Mouse (Mus musculus) heart, embryonic 14.5 days (tissue): ENCODE measurements around the gene Arhgap9. TPM values are rescaled to one million over a fixed set of nuclear protein-coding genes. Genes with fewer than 3 reads are reported as not detected.

Experiments used
- ATAC-seq: fragments of 200-750 bp; cut with Nextera tagmentation; 2 replicates; pipeline ENCODE4 v1.8.0; 2017; ENCODE audit warnings: low read depth, moderate TSS enrichment; ENCODE audit not compliant: insufficient number of reproducible peaks, insufficient read depth, low FRiP score
- H3K27ac ChIP-seq, 2 experiments: fragments of 200-500 bp in 1 of 2; fragments of 300-500 bp in 1 of 2; sonication (generic) in 1 of 2; replicated peaks in 1 of 2; 2 replicates each; pipeline ENCODE4 v1.5.1; 2012 to 2014; ENCODE audit warnings: low read depth in 2 of 2, low read length in 2 of 2, control low read depth in 1 of 2, mild to moderate bottlenecking in 1 of 2, mixed read lengths in 1 of 2; ENCODE audit not compliant: control insufficient read depth in 1 of 2, insufficient read depth in 1 of 2
- H3K27me3 ChIP-seq: fragments of 300-500 bp; sonication (generic); 2 replicates; pipeline ENCODE4 v1.6.1; 2014; ENCODE audit warnings: mild to moderate bottlenecking, low read length, control low read depth; ENCODE audit not compliant: control insufficient read depth, insufficient read depth
- H3K36me3 ChIP-seq: fragments of 300-500 bp; sonication (generic); 2 replicates; pipeline ENCODE4 v1.6.1; 2014; ENCODE audit warnings: mild to moderate bottlenecking, control low read depth, low read length, mixed read lengths; ENCODE audit not compliant: control insufficient read depth, insufficient read depth
- H3K4me1 ChIP-seq, 2 experiments: fragments of 200-500 bp in 1 of 2; fragments of 300-500 bp in 1 of 2; sonication (generic) in 1 of 2; 2 replicates each; pipeline ENCODE4 v1.6.1; 2012 to 2014; ENCODE audit warnings: low read length in 2 of 2, control low read depth in 1 of 2, mixed read lengths in 1 of 2; ENCODE audit not compliant: control insufficient read depth in 2 of 2, insufficient read depth in 2 of 2
- H3K4me2 ChIP-seq: fragments of 300-500 bp; sonication (generic); 2 replicates; pipeline ENCODE4 v1.6.1; 2014; ENCODE audit warnings: mild to moderate bottlenecking, low read length
- H3K4me3 ChIP-seq, 2 experiments: fragments of 200-500 bp in 1 of 2; fragments of 300-500 bp in 1 of 2; sonication (generic) in 1 of 2; 2 replicates each; pipeline ENCODE4 v1.5.1; 2012 to 2014; ENCODE audit warnings: low read length in 2 of 2, mild to moderate bottlenecking in 2 of 2, control low read depth in 1 of 2, low read depth in 1 of 2, moderate library complexity in 1 of 2; ENCODE audit not compliant: control insufficient read depth in 1 of 2, insufficient read depth in 1 of 2
- H3K9ac ChIP-seq: fragments of 300-500 bp; sonication (generic); 2 replicates; pipeline ENCODE4 v1.6.1; 2014; ENCODE audit warnings: mild to moderate bottlenecking, low read length
- H3K9me3 ChIP-seq: fragments of 300-500 bp; sonication (generic); 2 replicates; pipeline ENCODE4 v1.6.1; 2016; ENCODE audit warnings: low read length, control low read depth; ENCODE audit not compliant: control insufficient read depth
- WGBS: fragments of 180-500 bp; shearing (Covaris S2); extraction: QIAGEN DNeasy Blood & Tissue Kit; methylation state at CpG from one replicate; pipeline ENCODE4 v1.1.7; 2014; 5-methylcytosine and 5-hydroxymethylcytosine counted together
- polyA plus RNA-seq: library from polyadenylated mRNA; unstranded; fragments of >200 nt; fragmentation: Nextera tagmentation; extraction: Ambion mirVana; gene quantifications from 2 replicates; pipeline ENCODE4 v1.2.1, GENCODE M21; 2014

Gene Arhgap9
- polyA plus RNA-seq, 1 experiment from 2014 or later, result 1.3 TPM

DNA sequence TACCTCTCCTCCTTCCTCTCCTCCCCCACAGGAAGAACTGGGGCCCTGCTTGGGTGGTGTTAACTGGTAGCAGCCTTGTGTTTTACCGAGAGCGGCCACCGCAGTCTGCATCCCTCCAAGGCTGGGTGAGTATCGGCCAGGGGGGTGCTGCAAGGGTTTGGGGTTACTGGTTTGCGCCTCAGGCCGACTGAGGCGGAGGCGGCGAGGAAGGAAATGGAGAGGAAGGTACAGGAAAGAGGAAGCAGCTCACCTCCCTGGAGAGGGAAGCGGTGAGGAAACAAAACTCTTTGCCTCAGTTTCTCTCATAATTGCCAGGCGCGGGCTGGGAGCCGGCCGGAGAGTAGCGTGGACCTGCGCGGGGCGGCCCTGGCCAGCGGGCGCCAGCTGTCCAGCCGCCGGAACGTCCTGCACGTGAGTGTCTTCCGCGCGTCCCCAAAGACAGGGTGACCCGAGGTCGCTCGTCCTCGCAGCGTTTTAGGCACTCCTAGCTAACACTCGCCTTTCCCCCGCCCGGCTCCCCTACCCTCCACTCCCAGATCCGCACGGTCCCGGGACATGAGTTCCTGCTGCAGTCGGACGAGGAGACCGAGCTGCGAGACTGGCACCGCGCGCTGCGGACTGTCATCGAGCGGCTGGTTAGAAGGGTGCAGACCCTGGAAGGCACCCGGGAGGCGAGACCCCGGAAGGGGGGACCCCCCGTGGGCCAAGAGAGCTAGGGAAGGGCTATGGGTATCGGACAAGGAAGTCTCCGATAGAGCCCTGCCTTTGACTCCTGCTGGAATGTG lies 4.4 kb downstream of the Arhgap9 start:
- H3K27me3 ChIP-seq, result peaks cover 74% of the 10 kb centered on the region
- WGBS, result 2% methylated on average over 49 of the region's 54 CpGs
- peak overlapping the region; percentile 89 for H3K4me2 ChIP-seq
- no peak for ATAC-seq
- H3K4me1 ChIP-seq, result peaks cover 9 to 15% of the 10 kb centered on the region in 2 experiments
- no peak overlapping the region for H3K27ac ChIP-seq
- H3K9me3 ChIP-seq, result no peaks in the 10 kb centered on the region
- H3K36me3 ChIP-seq, result no peaks in the 10 kb centered on the region
- H3K9ac ChIP-seq, result peak overlapping the region; percentile 65
- H3K4me3 ChIP-seq, result peak overlapping the region; percentile 47 to 51

DNA sequence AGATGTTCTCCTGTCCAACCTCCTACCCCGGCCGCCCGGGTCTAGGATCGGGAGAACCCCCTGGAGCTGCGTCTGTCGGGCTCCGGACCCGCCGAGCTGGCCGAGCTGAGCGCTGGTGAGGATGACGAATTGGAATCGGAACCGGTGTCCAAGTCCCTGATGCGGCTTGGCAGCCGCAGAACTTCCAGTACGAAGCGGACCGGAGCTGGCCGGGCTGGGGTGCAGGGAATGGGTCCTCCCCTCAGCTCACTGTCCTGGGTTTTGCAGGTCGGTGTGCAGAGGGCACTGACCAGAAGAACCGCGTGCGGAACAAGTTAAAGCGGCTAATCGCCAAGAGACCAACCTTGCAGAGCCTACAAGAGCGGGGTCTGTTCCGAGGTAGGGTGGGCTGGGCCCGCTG lies 5.1 kb downstream of the Arhgap9 start:
- H3K4me3 ChIP-seq, result peak overlapping the region; percentile 47 to 51
- no peak for ATAC-seq
- peaks cover 77% of the 10 kb centered on the region for H3K27me3 ChIP-seq
- no peaks in the 10 kb centered on the region for H3K36me3 ChIP-seq
- peak overlapping the region; percentile 65 for H3K9ac ChIP-seq
- H3K9me3 ChIP-seq, result no peaks in the 10 kb centered on the region
- no peak overlapping the region for H3K27ac ChIP-seq
- 4% methylated on average over 28 of the region's 29 CpGs for WGBS
- H3K4me1 ChIP-seq, result peaks cover 9 to 15% of the 10 kb centered on the region in 2 experiments
- peak overlapping the region; percentile 89 for H3K4me2 ChIP-seq

DNA sequence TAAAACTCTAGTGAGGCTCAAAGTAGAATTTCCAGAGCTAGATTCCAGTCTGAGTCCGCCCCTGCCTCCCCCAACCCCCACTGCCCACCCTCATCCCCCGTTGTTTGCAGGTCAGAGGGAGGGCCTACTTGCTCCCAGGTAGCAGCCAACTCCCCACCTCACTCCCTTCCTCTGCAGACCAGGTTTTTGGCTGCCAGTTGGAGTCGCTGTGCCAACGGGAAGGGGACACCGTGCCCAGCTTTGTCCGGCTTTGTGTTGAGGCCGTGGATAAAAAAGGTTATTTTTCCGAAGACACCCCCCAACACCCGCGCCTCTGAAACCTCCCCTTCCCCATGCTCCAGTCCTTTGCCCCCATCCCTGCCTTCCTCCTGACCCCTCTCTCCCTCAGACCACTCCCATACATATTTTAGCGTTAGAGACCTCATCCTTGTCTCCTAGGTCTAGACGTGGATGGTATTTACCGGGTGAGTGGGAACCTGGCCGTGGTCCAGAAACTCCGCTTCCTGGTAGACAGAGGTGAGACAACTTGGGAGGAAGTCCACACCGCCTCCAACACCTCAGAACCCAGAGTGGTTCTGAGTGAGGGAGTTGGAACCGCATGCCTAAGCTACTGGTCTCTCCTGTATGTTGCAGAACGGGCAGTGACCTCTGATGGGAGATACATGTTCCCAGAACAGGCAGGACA lies 5.8 kb downstream of the Arhgap9 start:
- H3K27me3 ChIP-seq, result peaks cover 81% of the 10 kb centered on the region

DNA sequence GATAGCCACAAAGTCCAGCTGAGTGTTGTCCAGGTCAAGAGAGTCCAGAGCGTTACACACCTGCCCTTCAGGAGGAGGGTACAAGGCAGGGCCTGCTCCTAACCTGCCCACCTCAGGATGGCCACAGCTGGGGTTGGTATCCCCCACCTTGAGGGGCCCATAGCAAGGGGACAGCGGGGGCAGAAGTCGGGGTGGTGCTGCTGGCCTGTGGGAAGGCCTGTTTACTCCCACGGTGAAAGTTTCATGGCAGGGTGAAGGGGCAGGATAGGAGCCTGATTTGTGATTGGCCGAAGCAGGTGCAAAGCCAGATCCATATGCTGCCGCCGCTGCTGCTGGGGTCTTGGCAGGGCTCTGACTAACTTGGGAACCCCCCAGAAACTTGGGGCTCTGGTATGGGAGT lies 8.4 kb downstream of the Arhgap9 start:
- Histone ChIP-seq H3K9me3 (no peaks in the 10 kb centered on the region), H3K4me2 (no peak overlapping the region), H3K27ac (no peak overlapping the region), H3K36me3 (no peaks in the 10 kb centered on the region), H3K27me3 (peaks cover 63% of the 10 kb centered on the region), H3K9ac (no peak overlapping the region), H3K4me1 (peaks cover 9 to 15% of the 10 kb centered on the region in 2 experiments), H3K4me3 (no peak overlapping the region)
- 73% methylated on average over 7 of the region's 7 CpGs for WGBS
- ATAC-seq, result no peak

More for the DNA sequence above, 5.8 kb downstream of the Arhgap9 start:
- Histone ChIP-seq H3K27ac (no peak overlapping the region), H3K4me1 (peaks cover 9 to 15% of the 10 kb centered on the region in 2 experiments), H3K9ac (no peak overlapping the region), H3K36me3 (no peaks in the 10 kb centered on the region), H3K9me3 (no peaks in the 10 kb centered on the region), H3K4me3 (no peak overlapping the region), H3K4me2 (no peak overlapping the region)
- WGBS, result 44% methylated on average over 18 of the region's 18 CpGs
- no peak for ATAC-seq

DNA sequence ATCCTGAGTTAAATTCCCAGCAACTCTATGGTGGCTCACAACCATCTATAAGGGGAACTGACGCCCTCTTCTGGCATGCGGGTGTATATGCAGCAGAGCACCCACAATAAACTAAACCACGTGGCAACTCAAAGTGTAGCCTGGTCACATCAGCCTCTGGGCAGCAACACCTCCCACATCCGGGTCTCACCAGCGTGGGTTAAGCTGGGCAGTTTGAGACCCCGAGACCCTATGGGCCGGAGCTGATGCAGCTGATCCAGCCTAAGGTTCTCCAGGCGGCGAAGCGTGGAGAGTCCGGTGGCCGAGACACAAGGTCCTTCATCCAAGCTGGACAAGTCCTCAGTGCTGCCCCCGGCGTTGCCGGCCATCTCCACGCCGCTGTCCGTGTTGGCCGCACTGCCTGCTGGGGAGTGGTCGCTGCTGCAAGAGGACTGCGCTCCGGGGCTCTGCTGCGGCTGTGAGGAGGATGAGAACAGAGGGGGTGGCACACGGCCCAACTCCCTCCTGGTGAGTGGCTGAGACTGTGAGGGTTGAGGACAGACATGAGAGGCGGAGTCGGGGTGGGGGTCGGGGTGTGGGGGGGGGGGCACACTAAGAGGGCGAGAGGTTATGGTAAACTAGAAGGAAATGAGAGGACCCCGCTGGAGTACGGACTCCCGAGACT lies 10.6 kb downstream of the Arhgap9 start:
- peak overlapping the region; percentile 49 for H3K4me2 ChIP-seq
- no peaks in the 10 kb centered on the region for H3K9me3 ChIP-seq
- ATAC-seq, result no peak
- peak overlapping the region; percentile 0 to 25; a peak in 1 of 4 replicates for H3K4me3 ChIP-seq
- WGBS, result 25% methylated on average over 31 of the region's 31 CpGs
- peak overlapping the region; percentile 25; the same call in 1 of the 2 replicates for H3K9ac ChIP-seq
- H3K36me3 ChIP-seq, result no peaks in the 10 kb centered on the region
- H3K27ac ChIP-seq, result no peak overlapping the region
- peaks cover 48% of the 10 kb centered on the region for H3K27me3 ChIP-seq
- no peaks in the 10 kb centered on the region; a peak in 1 of 4 replicates for H3K4me1 ChIP-seq

DNA sequence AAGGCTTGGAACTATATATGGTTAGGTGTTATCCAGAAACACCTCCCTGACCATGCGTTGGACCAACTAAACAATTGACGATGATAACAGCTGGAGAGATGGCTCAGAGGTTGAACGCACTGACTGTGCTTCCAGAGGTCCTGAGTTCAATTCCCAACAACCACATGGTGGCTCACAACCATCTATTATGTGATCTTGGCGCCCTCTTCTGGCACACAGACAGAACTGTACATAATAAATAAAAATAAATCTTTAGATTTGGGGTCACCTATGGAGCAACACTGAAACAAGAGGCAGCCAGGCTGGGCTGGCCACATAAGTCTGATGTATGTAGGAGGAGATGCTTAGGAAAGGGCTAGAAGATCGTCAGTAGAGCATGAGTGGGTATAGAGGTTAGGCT lies 11.4 kb downstream of the Arhgap9 start:
- no peak overlapping the region for H3K4me2 ChIP-seq
- no peak overlapping the region for H3K4me3 ChIP-seq
- no peaks in the 10 kb centered on the region for H3K36me3 ChIP-seq
- H3K27me3 ChIP-seq, result peaks cover 47% of the 10 kb centered on the region
- 55% methylated on average over 5 of the region's 5 CpGs for WGBS
- no peak for ATAC-seq
- no peaks in the 10 kb centered on the region for H3K4me1 ChIP-seq
- no peak overlapping the region for H3K9ac ChIP-seq
- no peak overlapping the region for H3K27ac ChIP-seq
- no peaks in the 10 kb centered on the region for H3K9me3 ChIP-seq

GRCm38 (mm10) chr10:127335271-127335670 lies 13.5 kb downstream of the Arhgap9 start:
- Histone ChIP-seq H3K4me1 (peaks cover 5 to 7% of the 10 kb centered on the region in 2 experiments; a peak in 2 of 4 replicates), H3K27me3 (peaks cover 32% of the 10 kb centered on the region), H3K4me2 (no peak overlapping the region), H3K27ac (no peak overlapping the region), H3K36me3 (no peaks in the 10 kb centered on the region), H3K9me3 (no peaks in the 10 kb centered on the region), H3K4me3 (no peak overlapping the region), H3K9ac (no peak overlapping the region)
- ATAC-seq, result no peak
- 46% methylated on average over 1 of the region's 1 CpGs for WGBS
